Mouse (Mus musculus): Measurements from ENCODE around the gene Npr1.

Gene Npr1

DNA sequence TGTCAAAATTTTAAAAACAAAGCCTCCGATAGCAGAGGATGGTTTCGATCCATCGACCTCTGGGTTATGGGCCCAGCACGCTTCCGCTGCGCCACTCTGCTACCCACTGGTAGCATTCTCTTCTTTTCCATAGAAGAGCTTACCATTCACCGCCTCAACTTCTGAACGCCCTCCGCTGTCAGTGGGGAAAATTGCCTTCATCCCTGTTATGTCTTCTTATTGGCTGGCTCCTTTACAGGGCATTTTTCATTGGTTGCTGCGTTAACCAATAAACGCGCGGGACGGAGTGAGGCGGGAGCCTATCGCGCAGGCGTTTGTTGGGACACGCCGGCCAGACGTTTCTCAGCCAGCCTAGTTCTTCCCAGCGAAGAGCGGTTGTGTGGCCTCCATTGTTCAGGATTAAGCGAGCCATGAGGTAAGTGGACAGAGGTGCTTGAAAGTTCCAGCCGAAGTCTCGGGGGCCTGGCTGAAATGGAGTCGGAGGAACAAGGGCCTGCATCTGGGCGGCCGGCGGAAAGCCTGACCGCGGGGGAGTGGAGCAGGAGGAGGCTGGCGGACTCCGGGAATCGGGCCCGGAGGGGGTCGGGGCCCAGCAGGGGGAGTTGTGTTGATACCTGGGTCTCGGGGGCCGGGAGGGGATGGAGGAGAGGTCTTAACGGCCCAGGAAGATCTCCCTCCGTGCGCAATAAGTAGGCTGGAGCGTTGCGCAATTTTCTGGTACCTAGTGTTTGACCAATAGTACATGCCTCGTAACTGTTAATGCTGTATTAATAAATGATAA lies 10.4 kb upstream of the Npr1 start, which contains the start of gene Ilf2:
Ilf2 (plus strand) TSS at position 296 of the 781 bp plus-strand sequence.
- in situ Hi-C loops (cut with MboI, MseI) = no loop called here

GRCm38 (mm10) chr3:90475151-90475830 lies 9.6 kb upstream of the Npr1 start:
- in situ Hi-C loops (cut with MboI, MseI) = no loop called here

GRCm38 (mm10) chr3:90472213-90472612 lies 6.5 kb upstream of the Npr1 start:
- in situ Hi-C loops (cut with MboI, MseI) = no loop called here

DNA sequence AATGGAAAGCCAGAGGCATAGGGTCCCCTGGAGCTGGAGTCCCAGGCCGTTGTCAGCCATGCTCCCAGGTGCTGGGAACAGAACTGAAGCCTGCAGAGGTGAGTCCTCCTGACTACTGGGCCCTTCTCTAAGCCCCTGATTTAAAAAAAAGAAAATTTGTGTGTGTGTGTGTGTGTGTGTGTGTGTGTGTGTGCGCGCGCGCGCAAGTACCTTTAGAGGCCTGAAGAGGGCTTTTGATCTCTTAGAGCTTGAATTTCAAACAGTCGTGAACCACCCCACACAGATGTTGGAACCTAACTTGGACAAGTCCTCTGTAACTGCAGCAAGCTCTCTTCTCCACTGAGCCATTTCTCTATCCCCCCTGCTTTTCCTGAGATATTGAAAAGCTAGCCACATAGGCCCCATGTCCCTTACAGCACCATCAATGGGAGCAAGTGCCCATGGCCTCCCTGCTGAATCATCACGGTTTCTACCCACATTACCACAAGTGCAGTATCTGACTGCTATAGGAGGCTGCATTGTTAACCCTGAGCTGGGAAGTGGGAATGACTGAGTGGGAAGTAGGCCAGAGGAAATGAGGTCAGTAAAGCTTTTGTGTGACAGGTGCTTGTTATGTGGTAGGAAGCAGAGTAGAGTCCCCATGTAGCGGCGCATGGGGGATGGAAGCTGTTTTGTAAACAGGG lies 2.1 kb upstream of the Npr1 start:
- in situ Hi-C loops (cut with MboI, MseI) = no loop called here

DNA sequence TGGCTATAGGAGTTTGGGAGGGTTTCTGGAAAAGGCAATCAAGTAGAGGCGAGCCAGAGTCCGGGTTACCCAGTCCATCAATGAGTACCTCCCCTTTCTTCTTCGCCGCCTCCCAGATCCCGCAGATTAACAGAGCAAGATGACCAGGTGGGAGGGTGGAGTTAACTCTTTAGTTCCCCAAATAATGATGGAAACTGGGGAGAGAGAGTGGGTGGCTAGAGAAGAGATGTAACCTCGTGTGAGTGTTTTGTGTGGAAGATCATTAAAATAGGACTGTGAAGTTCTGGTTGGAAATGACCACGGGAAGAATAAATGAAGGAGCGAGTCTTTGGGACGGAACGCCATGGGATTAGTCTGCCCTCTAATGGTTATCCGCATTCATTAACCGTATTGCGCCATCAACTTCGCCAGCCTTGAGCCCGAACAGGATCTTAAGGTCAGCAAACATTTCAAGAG lies 673 bp upstream of the Npr1 start:
- in situ Hi-C loops (cut with MboI, MseI) = no loop called here

- in situ Hi-C loops (cut with MboI, MseI) = no loop called here
These were observed 483 bp downstream of the Npr1 start for GRCm38 (mm10) chr3:90465081-90465685.

DNA sequence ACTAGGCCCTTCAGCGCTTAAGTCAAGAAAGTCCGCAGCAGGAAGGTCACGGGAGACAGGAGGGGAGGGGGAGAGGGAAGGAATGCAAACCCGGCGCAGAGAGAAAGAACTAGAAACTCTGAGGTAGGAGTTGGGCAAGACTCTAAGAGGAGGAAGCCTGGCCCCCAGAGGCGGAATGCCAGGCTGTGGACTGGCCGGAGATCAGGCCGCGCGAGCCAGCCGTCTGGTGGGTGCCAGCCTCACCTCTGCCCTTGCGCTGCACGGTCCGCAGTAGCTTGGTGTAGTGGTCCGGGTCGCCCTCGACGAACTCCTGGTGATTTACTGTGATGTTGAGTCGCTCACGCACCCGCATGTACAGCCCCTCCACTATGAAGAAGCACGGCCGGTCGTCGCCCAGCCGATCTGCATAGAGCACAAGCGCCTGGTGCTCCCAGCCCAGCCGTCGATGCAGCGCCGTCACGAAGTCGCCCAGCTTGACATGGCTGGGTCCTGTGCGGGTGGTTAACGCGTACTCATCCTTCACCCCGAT lies 1.1 kb downstream of the Npr1 start:
- in situ Hi-C loops (cut with MboI, MseI) = no loop called here

- in situ Hi-C loops (cut with MboI, MseI) = no loop called here
These were observed 3.1 kb downstream of the Npr1 start for GRCm38 (mm10) chr3:90462579-90462978.

DNA sequence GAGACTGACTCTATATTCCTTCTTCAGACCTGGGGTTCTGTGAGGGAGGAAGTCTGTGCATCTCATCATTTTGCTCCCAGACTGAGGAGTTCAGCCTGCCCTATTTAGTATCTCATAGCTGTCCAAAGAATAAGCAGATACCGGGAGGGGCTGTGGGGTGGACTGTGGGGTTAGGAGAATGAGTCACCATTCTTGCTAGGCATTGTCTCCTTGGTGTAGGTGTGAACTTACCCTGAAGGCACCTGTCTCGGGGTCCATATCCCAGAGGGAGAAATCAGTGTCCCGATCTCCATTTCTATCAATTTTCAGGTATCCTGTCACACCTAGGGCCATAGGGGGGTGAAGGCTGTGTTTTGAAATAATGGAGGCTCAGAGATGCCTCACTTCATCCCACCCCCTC lies 3.7 kb downstream of the Npr1 start:
- in situ Hi-C loops (cut with MboI, MseI) = no loop called here

- in situ Hi-C loops (cut with MboI, MseI) = no loop called here
These were observed 5.4 kb downstream of the Npr1 start for GRCm38 (mm10) chr3:90460315-90460714.

- in situ Hi-C loops (cut with MboI, MseI) = loop anchor here (5.0 kb wide), 1 partner anchor 42 kb away; no protein-coding TSS in a partner anchor
These were observed 5.9 kb downstream of the Npr1 start for GRCm38 (mm10) chr3:90459727-90460126.

GRCm38 (mm10) chr3:90454931-90455330 lies 10.7 kb downstream of the Npr1 start:
- in situ Hi-C loops (cut with MboI, MseI) = loop anchor here (5.0 kb wide), 1 partner anchor 38 kb away; no protein-coding TSS in a partner anchor

DNA sequence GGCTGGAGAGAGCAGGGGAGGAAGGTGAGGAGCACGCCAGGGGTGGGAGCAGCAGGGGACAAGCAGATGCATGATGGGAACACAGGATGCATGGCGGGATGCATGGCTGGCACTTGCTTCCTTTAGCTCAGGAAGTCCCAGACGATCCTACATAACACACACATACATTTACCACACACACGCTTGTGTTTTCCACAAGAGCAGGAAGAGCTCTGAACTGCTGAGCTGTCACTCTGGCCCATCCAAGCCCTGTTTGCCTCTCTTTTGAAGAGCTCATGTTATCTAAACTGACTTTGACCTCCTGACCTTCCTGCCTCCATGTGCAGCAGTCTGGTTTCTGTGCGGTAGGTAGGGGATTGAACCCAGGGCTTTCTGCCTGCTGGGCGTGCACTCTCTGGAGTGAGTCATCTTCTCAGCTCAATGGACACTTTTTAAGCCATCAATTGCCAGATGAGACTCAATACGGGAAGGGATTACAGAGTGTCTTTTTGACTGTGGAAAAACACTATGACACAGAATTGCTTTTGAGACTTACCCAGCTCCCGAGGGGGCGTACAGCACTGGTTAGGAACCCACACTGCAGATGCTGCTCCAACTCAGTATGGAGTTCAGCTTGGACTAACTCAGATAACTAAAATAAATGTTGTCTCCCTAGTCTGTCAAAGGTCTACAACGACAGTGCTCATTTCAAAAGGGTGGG lies 14.1 kb downstream of the Npr1 start:
- in situ Hi-C loops (cut with MboI, MseI) = no loop called here

DNA sequence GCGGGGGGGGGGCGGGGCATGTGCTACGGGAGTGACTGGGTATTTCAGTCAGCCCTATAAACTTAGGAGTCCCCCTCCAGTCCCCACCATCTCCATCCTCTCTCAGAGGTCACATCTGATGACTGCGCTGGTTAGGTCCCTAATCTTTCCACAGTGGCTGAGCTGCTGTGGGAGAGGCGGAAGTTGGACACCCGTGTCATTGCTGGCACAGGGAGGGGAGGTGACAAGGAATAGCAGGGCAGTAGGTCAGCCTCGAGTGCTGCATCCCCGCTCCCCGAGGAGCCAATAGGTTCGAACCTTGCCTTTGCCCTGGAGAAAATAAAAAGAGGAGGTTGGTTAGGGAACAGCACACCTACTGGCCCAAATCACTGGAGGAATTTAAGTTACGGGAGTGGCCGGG lies 14.8 kb downstream of the Npr1 start:
- in situ Hi-C loops (cut with MboI, MseI) = no loop called here

DNA sequence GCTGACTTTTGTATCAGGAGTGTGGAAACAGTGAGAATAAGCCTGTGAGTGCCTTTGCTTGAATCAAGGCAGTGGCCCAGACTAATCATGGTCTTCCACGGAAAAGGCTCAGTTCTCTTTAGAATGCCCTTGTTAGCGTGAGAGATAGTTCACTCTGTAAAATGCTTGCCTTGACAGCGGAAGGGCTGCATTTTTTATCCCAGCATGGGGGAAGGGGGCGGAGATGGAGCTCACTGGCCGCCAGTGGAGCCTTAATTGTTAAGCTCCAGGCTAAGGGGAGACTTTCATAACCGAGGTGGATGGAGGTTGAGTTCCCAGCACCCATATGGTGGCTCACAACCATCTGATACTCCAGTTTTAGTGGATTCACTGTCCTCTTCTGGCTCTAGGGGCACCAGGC lies 17.0 kb downstream of the Npr1 start:
- in situ Hi-C loops (cut with MboI, MseI) = no loop called here

DNA sequence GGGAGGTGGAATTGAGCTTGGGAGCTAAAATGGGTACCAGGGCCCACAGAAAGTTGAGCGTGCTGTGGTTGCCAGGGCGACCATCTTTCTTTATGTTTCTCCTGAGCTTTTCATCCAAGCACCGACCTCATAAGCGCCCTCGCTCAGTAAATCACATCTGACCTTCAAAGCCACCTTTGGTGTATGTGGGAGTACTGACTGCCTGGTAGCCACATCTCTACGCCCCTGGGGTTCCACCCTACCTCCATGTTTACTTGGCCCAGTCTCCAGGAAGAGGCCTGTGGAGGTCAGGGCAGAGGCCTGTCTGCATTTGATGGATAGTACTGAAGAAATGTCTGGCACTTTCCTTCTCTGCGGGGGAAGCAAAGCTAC lies 18.6 kb downstream of the Npr1 start:
- in situ Hi-C loops (cut with MboI, MseI) = no loop called here

DNA sequence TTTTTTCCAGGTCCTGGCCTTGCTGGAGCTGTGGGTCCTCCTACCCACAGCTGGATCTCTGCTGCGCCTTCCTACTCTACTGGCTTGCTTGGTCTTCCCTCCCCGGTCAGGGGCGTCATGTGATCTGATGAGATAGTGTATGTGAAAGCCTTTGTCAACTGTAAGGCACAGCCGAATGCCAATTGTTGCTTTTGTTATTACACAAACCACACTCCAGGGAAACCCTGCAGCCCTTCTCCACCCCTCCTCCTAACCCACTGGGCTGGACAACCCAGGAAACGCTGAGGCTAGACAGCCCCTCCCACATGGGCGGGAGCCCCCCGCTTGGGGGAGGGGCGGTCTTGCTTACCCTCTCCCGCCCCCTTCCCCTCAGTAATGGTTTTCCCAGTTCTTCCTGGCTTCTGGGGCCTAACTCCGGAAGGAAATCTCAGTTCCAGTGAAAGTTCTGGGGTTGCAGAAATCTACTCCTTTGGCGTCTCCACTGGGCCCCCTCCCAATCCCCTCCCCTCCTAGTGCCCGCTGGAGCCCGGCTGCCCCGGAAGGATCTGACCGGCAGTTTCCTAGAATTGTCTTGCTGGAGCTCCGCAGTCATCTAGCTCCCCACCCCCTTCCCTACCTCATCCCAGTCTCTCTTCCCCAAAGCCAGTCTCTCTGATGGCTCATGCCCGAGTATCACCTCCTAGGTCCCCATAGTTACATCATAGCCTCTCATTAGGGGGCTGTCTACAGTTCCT lies 19.1 kb downstream of the Npr1 start:
- in situ Hi-C loops (cut with MboI, MseI) = no loop called here

- in situ Hi-C loops (cut with MboI, MseI) = no loop called here
These were observed 20.1 kb downstream of the Npr1 start for GRCm38 (mm10) chr3:90445417-90446200.

DNA sequence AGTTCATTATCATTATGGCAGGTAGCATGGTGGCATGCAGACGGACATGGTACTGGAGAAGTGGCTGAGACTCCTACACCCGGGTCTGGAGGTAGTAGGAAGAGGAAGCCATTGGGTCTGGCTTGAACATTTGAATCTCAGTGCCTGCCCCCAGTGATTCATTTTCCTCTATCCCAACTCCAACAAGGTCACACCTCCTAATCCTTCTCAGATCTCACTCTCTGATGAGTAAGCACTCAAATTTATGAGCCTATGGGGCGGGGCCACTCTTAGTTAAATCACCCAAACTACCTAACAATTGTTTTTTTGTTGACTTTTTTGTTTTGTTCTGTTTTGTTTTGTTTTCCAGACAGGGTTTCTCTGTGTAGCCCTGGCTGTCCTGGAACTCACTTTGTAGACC lies 21.7 kb downstream of the Npr1 start:
- in situ Hi-C loops (cut with MboI, MseI) = no loop called here

DNA sequence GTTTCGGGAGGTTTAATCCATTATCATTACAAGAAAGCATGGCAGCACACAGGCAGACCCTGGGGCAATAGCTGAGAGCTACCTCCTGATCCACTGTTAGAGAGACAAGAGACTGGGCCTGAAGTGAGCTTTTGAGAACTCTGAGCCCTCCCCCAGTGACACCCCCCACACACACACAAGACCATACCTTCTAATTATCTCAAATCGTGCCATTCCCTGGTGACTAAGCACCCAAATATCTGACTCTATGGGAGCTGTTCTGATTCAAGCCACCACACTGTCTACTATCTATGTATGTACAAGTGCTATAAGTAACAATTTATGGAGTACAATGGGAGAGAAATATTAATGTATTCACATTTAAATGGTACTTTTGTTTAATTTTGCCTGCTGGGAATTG lies 24.9 kb downstream of the Npr1 start:
- in situ Hi-C loops (cut with MboI, MseI) = no loop called here

Measured in regulatory T cell (primary cell).